Mouse (Mus musculus) myocyte (in vitro differentiated cells): ENCODE measurements around the gene Mdfic. TPM values are rescaled to one million over a fixed set of nuclear protein-coding genes. Genes with fewer than 3 reads are reported as not detected.

Experiments
- H3K27me3 ChIP-seq: one replicate; pipeline ENCODE4 v1.6.1; 2011; ENCODE audit not compliant: control insufficient read depth, insufficient read depth, insufficient read length
- H3K36me3 ChIP-seq: one replicate; pipeline ENCODE4 v1.6.1; 2011; ENCODE audit not compliant: control insufficient read depth, insufficient read depth
- H3K4me2 ChIP-seq: one replicate; pipeline ENCODE4 v1.6.1; 2011; ENCODE audit warnings: low read depth, control low read depth
- H3K4me3 ChIP-seq: one replicate; pipeline ENCODE4 v1.5.1; 2011; ENCODE audit warnings: mild to moderate bottlenecking, control low read depth, moderate library complexity
- H3K79me2 ChIP-seq: one replicate; pipeline ENCODE4 v1.6.1; 2011; ENCODE audit not compliant: control insufficient read depth, insufficient read depth
- H3ac ChIP-seq: one replicate; pipeline ENCODE4 v1.6.1; 2011; ENCODE audit not compliant: control insufficient read depth, insufficient read length
- CEBPB ChIP-seq: IDR thresholded peaks from 2 replicates; pipeline ENCODE4 v1.6.1; 2011; ENCODE audit warnings: mild to moderate bottlenecking, moderate library complexity; ENCODE audit not compliant: poor library complexity, insufficient read depth, severe bottlenecking
- E2F4 ChIP-seq: IDR thresholded peaks from one replicate; pipeline ENCODE4 v1.6.1; 2011; ENCODE audit warnings: mild to moderate bottlenecking, control low read depth, moderate library complexity; ENCODE audit not compliant: insufficient read depth
- MAX ChIP-seq: IDR thresholded peaks from one replicate; pipeline ENCODE4 v1.6.1; 2011; ENCODE audit warnings: low read depth, mild to moderate bottlenecking, control low read depth
- MYOD1 ChIP-seq, 3 experiments: IDR thresholded peaks; one replicate each; pipeline ENCODE4 v1.6.1; 2011; ENCODE audit warnings: control low read depth in 2 of 3, low read depth in 2 of 3, mild to moderate bottlenecking in 2 of 3, moderate library complexity in 1 of 3; ENCODE audit not compliant: insufficient read length in 2 of 3, control insufficient read depth in 1 of 3
- MYOG ChIP-seq, 3 experiments: IDR thresholded peaks; one replicate each; pipeline ENCODE4 v1.6.1; 2011; ENCODE audit warnings: control low read depth in 2 of 3, low read depth in 2 of 3, mild to moderate bottlenecking in 2 of 3; ENCODE audit not compliant: insufficient read length in 2 of 3, control insufficient read depth in 1 of 3, insufficient read depth in 1 of 3
- POLR2A ChIP-seq: IDR thresholded peaks from one replicate; pipeline ENCODE4 v1.6.1; 2011; ENCODE audit warnings: low read depth, mild to moderate bottlenecking, control low read depth, moderate library complexity; ENCODE audit not compliant: insufficient read length
- POLR2AphosphoS2 ChIP-seq: IDR thresholded peaks from one replicate; pipeline ENCODE4 v1.6.1; 2011; ENCODE audit warnings: low read depth, control low read depth; ENCODE audit not compliant: insufficient read length
- REST ChIP-seq: IDR thresholded peaks from one replicate; pipeline ENCODE4 v1.6.1; 2011; ENCODE audit warnings: mild to moderate bottlenecking, control low read depth, moderate library complexity; ENCODE audit not compliant: insufficient read depth, insufficient read length
- SRF ChIP-seq: IDR thresholded peaks from one replicate; pipeline ENCODE4 v1.6.1; 2011; ENCODE audit warnings: low read depth; ENCODE audit not compliant: control insufficient read depth, insufficient read length
- TCF12 ChIP-seq: IDR thresholded peaks from one replicate; pipeline ENCODE4 v1.6.1; 2011; ENCODE audit warnings: mild to moderate bottlenecking, control low read depth; ENCODE audit not compliant: poor library complexity, insufficient read depth, severe bottlenecking
- TCF3 ChIP-seq: IDR thresholded peaks from one replicate; pipeline ENCODE4 v1.6.1; 2011; ENCODE audit warnings: low read depth, control low read depth; ENCODE audit not compliant: insufficient read length
- USF1 ChIP-seq: IDR thresholded peaks from one replicate; pipeline ENCODE4 v1.6.1; 2011; ENCODE audit warnings: low read depth, mild to moderate bottlenecking, control low read depth, moderate library complexity
- polyA plus RNA-seq: library from polyadenylated mRNA; unstranded; fragments of >200 nt; fragmentation: generic; extraction: Trizol; gene quantifications from one replicate; pipeline ENCODE4 v1.2.1, GENCODE M21; 2012; ENCODE audit warnings: missing spikeins

Gene Mdfic
- polyA plus RNA-seq, 1 experiment: 26.9 TPM

GRCm38 (mm10) chr6:15731452-15731851, 11.0 kb downstream of the Mdfic start:
- no peaks in the 10 kb centered on the region for H3K27me3 ChIP-seq
- TF ChIP-seq USF1: no peak
- TF ChIP-seq MYOG (IDR thresholded peaks at IDR 0.05; ENCODE audit: control insufficient read depth in 1 of 3, insufficient read depth in 1 of 3, insufficient read length in 2 of 3, low read depth in 2 of 3): no peak
- no peak for TF ChIP-seq POLR2AphosphoS2
- no peak for TF ChIP-seq TCF12
- no peak for TF ChIP-seq MAX
- no peak for TF ChIP-seq REST
- no peak for TF ChIP-seq TCF3
- no peak for TF ChIP-seq CEBPB
- TF ChIP-seq SRF: no peak
- no peak overlapping the region for H3ac ChIP-seq
- no peak overlapping the region for H3K4me3 ChIP-seq
- peaks cover 23% of the 10 kb centered on the region for H3K36me3 ChIP-seq
- peaks cover 91% of the 10 kb centered on the region for H3K79me2 ChIP-seq
- no peak overlapping the region for H3K4me2 ChIP-seq

- no peak for TF ChIP-seq REST
- no peak for TF ChIP-seq TCF12
- TF ChIP-seq MYOG (IDR thresholded peaks at IDR 0.05; ENCODE audit: control insufficient read depth in 1 of 3, insufficient read depth in 1 of 3, insufficient read length in 2 of 3, low read depth in 2 of 3): no peak
- TF ChIP-seq MYOD1 (IDR thresholded peaks at IDR 0.05; ENCODE audit: control insufficient read depth in 1 of 3, insufficient read length in 2 of 3, low read depth in 2 of 3): no peak
- TF ChIP-seq TCF3: no peak
- TF ChIP-seq SRF: no peak
- TF ChIP-seq USF1: no peak
- no peak for TF ChIP-seq POLR2A
- no peak for TF ChIP-seq CEBPB
- no peak for TF ChIP-seq E2F4
- no peak for TF ChIP-seq POLR2AphosphoS2
- no peak for TF ChIP-seq MAX
- Histone ChIP-seq H3K27me3 (no peaks in the 10 kb centered on the region), H3K4me3 (no peak overlapping the region), H3K79me2 (peaks cover 81% of the 10 kb centered on the region), H3K4me2 (no peak overlapping the region), H3ac (no peak overlapping the region), H3K36me3 (peaks cover 45% of the 10 kb centered on the region)
Measured at GRCm38 (mm10) chr6:15737312-15737911, 17.0 kb downstream of the Mdfic start.

- no peak overlapping the region for H3K4me2 ChIP-seq
- H3K27me3 ChIP-seq: no peaks in the 10 kb centered on the region
- H3K36me3 ChIP-seq: peaks cover 45% of the 10 kb centered on the region
- H3K79me2 ChIP-seq: peaks cover 72% of the 10 kb centered on the region
- no peak overlapping the region for H3ac ChIP-seq
- TF ChIP-seq E2F4 (no peak), TCF3 (no peak), MYOD1 (IDR thresholded peaks at IDR 0.05; ENCODE audit: control insufficient read depth in 1 of 3, insufficient read length in 2 of 3, low read depth in 2 of 3) (no peak)
- no peak overlapping the region for H3K4me3 ChIP-seq
Measured at GRCm38 (mm10) chr6:15738331-15738943, 18.0 kb downstream of the Mdfic start.

GRCm38 (mm10) chr6:15739132-15739531, 18.7 kb downstream of the Mdfic start:
- H3K27me3 ChIP-seq: no peaks in the 10 kb centered on the region
- no peak overlapping the region for H3K4me2 ChIP-seq
- H3ac ChIP-seq: no peak overlapping the region
- TF ChIP-seq CEBPB (no peak), TCF3 (no peak), REST (no peak), TCF12 (no peak), SRF (no peak), E2F4 (no peak), MYOD1 (IDR thresholded peaks at IDR 0.05; ENCODE audit: control insufficient read depth in 1 of 3, insufficient read length in 2 of 3, low read depth in 2 of 3) (no peak), MYOG (IDR thresholded peaks at IDR 0.05; ENCODE audit: control insufficient read depth in 1 of 3, insufficient read depth in 1 of 3, insufficient read length in 2 of 3, low read depth in 2 of 3) (no peak), USF1 (no peak), POLR2AphosphoS2 (no peak), MAX (no peak), POLR2A (no peak)
- H3K4me3 ChIP-seq: no peak overlapping the region
- H3K79me2 ChIP-seq: peaks cover 65% of the 10 kb centered on the region
- peaks cover 45% of the 10 kb centered on the region for H3K36me3 ChIP-seq

- H3K79me2 ChIP-seq: peaks cover 61% of the 10 kb centered on the region
- TF ChIP-seq TCF3 (no peak), USF1 (peak; percentile 91)
- peak overlapping the region; percentile 99 for H3K4me2 ChIP-seq
- H3K27me3 ChIP-seq: no peaks in the 10 kb centered on the region
- H3K36me3 ChIP-seq: peaks cover 40% of the 10 kb centered on the region
- H3K4me3 ChIP-seq: peak overlapping the region; percentile 14
- H3ac ChIP-seq: no peak overlapping the region
Measured at GRCm38 (mm10) chr6:15742591-15743149, 22.2 kb downstream of the Mdfic start.
